Mouse (Mus musculus) urinary bladder, postnatal 25 days (tissue): ENCODE data around the gene Epx.

Experiments used
- DNase-seq: peaks from one replicate; pipeline ENCODE4 v3.0.0; 2022; ENCODE audit warnings: low spot score

The Epx gene

GRCm38 (mm10) chr11:87840676-87841075, 34.7 kb downstream of the Epx start:
- DNase-seq, result no peak

GRCm38 (mm10) chr11:87828239-87828900, 47.0 kb downstream of the Epx start, which contains the start of gene Lpo:
Lpo (minus strand) TSS chr11:87828289.
- no peak for DNase-seq

- no peak for DNase-seq
Measured at GRCm38 (mm10) chr11:87821502-87821901, 53.8 kb downstream of the Epx start.

- DNase-seq, result no peak
Measured at GRCm38 (mm10) chr11:87817443-87817773, 57.9 kb downstream of the Epx start.

GRCm38 (mm10) chr11:87816707-87817442, 58.5 kb downstream of the Epx start:
- peak; percentile 44 for DNase-seq

- DNase-seq, result no peak
Measured at GRCm38 (mm10) chr11:87814831-87815230, 60.5 kb downstream of the Epx start.
